Mouse (Mus musculus): ENCODE data around the gene Gcsam. TPM values are rescaled to one million over a fixed set of nuclear protein-coding genes. Genes with fewer than 3 reads are reported as not detected.

Gcsam gene
- polyA plus RNA-seq, 1 experiment = 0.04 TPM

- DNase-seq (ENCODE audit: low read depth) = no peak
- no peak for TF ChIP-seq CTCF (IDR thresholded peaks at IDR 0.05; ENCODE audit: borderline replicate concordance, extremely low read depth, insufficient read depth, insufficient read length)
- no peak for TF ChIP-seq POLR2A (IDR thresholded peaks at IDR 0.05; ENCODE audit: borderline replicate concordance, extremely low read depth, insufficient read depth, insufficient read length, poor library complexity, severe bottlenecking)
Measured at GRCm38 (mm10) chr16:45623230-45623629, 13.1 kb downstream of the Gcsam start.

GRCm38 (mm10) chr16:45624791-45625190, 14.6 kb downstream of the Gcsam start:
- TF ChIP-seq POLR2A (IDR thresholded peaks at IDR 0.05; ENCODE audit: borderline replicate concordance, extremely low read depth, insufficient read depth, insufficient read length, poor library complexity, severe bottlenecking) (no peak), CTCF (IDR thresholded peaks at IDR 0.05; ENCODE audit: borderline replicate concordance, extremely low read depth, insufficient read depth, insufficient read length) (no peak)
- no peak for DNase-seq (ENCODE audit: low read depth)

GRCm38 (mm10) chr16:45625342-45625741, 15.2 kb downstream of the Gcsam start:
- TF ChIP-seq CTCF (IDR thresholded peaks at IDR 0.05; ENCODE audit: borderline replicate concordance, extremely low read depth, insufficient read depth, insufficient read length) (no peak), POLR2A (IDR thresholded peaks at IDR 0.05; ENCODE audit: borderline replicate concordance, extremely low read depth, insufficient read depth, insufficient read length, poor library complexity, severe bottlenecking) (no peak)

DNA sequence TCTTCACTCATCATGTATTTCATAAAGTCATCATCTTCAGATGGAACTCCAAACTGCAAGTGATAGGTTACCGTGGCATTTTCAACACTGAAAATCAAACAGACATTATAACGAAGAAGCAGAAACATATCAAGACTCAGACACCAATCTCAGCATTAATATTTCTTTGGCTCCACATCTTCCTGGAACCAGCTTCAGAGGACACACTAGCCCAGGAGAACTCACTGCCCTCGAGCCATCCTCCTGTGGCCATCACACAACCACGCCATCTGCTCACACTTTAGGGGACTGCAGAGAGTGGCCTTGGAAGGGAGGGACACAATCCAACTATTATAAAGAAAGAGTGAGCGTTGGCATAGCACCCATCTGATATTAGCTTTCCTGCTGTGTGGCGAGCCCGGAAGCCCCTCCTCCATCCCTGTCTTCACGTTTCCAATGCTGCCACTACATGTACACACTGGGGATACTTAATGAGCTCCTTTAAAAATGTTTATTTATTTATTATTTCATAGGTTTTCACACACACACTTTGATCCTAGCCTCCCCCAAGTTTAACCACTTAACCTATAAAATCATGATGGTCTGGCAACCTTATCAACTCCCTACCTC, 19.4 kb downstream of the Gcsam start:
- TF ChIP-seq CTCF (IDR thresholded peaks at IDR 0.05; ENCODE audit: borderline replicate concordance, extremely low read depth, insufficient read depth, insufficient read length) = no peak
- TF ChIP-seq POLR2A (IDR thresholded peaks at IDR 0.05; ENCODE audit: borderline replicate concordance, extremely low read depth, insufficient read depth, insufficient read length, poor library complexity, severe bottlenecking) = no peak
- no peak for DNase-seq (ENCODE audit: low read depth)

More at GRCm38 (mm10) chr16:45625342-45625741, 15.2 kb downstream of the Gcsam start:
- DNase-seq (ENCODE audit: low read depth) = no peak

DNA sequence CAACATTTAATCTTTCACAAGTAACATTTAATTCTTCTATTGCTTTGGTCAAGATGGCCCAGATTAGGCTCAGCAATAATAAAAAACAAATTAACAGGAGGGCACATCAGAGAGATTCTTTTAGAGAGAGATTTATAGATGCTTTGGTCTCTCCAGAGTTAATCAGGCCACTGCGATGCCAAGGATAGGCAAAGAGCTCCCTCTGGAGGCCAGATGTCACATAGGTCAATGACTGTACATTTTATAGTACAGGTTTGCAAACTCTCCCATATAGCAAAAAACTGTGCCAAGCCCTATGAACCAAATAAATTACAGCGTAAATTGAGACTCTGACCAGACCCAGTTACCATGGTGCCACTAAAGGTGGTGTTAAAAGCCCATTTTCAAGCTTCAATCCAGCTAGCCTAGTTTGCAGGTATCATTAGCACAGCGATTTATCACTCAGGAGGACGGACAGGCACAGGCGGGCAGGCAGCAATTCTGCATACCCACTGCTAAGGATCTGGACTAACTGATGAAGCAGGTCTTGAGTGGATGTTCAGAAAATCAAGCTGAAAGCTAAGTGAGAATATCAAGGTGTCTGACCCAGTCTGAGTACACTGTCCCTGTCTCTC, 20.3 kb downstream of the Gcsam start:
- TF ChIP-seq POLR2A (IDR thresholded peaks at IDR 0.05; ENCODE audit: borderline replicate concordance, extremely low read depth, insufficient read depth, insufficient read length, poor library complexity, severe bottlenecking) = no peak
- peak; percentile 80; the same call in 1 of the 2 replicates for TF ChIP-seq CTCF (IDR thresholded peaks at IDR 0.05; ENCODE audit: borderline replicate concordance, extremely low read depth, insufficient read depth, insufficient read length)
- peak; percentile 82 for DNase-seq (ENCODE audit: low read depth)

DNA sequence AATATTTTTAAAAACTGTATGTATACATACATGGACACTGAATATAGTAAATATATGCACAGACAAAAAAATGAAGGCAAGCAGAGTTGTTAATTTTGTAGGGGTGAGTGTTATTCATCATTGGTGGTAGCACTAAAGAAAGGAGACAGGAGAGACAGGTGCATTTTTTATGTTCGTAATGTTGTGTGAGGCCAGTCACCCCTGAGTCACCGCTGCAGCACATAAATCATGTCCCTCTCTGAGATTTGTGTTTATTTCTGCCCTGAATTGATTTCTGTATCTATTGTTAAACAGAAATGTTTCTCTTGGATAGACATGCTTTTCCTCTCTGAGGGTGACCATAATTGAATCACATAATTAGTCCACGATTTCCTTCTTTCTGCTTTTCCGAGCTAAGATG, 22.2 kb downstream of the Gcsam start:
- no peak for DNase-seq (ENCODE audit: low read depth)
- TF ChIP-seq POLR2A (IDR thresholded peaks at IDR 0.05; ENCODE audit: borderline replicate concordance, extremely low read depth, insufficient read depth, insufficient read length, poor library complexity, severe bottlenecking) (no peak), CTCF (IDR thresholded peaks at IDR 0.05; ENCODE audit: borderline replicate concordance, extremely low read depth, insufficient read depth, insufficient read length) (no peak)

DNA sequence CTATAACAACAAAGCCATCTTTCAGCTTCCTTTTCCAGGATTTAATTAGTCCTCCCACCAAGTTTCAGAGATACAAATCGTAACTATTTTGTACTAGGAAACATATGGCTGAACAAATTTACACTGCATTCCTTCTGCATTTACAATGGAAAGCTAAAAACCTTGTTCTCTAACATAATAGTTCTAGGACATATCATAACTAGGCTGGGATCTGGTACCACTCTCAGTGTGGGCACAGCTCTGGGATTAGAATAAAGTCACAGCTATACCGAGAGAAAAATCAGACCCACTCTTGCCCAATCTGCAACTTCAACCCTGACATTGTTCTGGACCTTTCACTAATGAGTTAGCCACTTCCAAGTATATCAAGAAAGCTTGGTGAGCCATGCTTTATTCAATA, 25.6 kb downstream of the Gcsam start:
- no peak for TF ChIP-seq CTCF (IDR thresholded peaks at IDR 0.05; ENCODE audit: borderline replicate concordance, extremely low read depth, insufficient read depth, insufficient read length)
- TF ChIP-seq POLR2A (IDR thresholded peaks at IDR 0.05; ENCODE audit: borderline replicate concordance, extremely low read depth, insufficient read depth, insufficient read length, poor library complexity, severe bottlenecking) = no peak
- DNase-seq (ENCODE audit: low read depth) = no peak

GRCm38 (mm10) chr16:45640070-45640762, 30.0 kb downstream of the Gcsam start:
- no peak for DNase-seq (ENCODE audit: low read depth)
- no peak for TF ChIP-seq POLR2A (IDR thresholded peaks at IDR 0.05; ENCODE audit: borderline replicate concordance, extremely low read depth, insufficient read depth, insufficient read length, poor library complexity, severe bottlenecking)
- TF ChIP-seq CTCF (IDR thresholded peaks at IDR 0.05; ENCODE audit: borderline replicate concordance, extremely low read depth, insufficient read depth, insufficient read length) = no peak

- no peak for DNase-seq (ENCODE audit: low read depth)
- TF ChIP-seq POLR2A (IDR thresholded peaks at IDR 0.05; ENCODE audit: borderline replicate concordance, extremely low read depth, insufficient read depth, insufficient read length, poor library complexity, severe bottlenecking) (no peak), CTCF (IDR thresholded peaks at IDR 0.05; ENCODE audit: borderline replicate concordance, extremely low read depth, insufficient read depth, insufficient read length) (no peak)
Measured at GRCm38 (mm10) chr16:45641301-45641700, 31.1 kb downstream of the Gcsam start.

DNA sequence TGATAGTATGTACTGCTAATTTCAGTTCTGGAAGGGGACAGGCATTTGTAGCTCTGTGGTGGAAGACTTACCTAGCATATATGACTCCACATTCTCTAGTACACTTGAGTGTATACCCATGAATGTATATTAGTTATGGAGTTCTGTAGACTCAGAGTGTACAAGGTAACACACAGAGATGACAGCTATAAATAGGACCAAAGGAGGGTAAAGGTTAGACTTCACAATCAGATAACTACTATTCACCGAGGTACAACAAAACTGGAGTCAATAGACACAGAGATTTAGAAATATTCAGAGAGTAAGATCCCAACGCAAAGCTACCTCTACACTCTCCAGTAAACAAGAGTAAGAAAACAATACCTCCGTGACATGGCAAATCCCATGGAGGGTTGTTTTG, 33.8 kb downstream of the Gcsam start:
- DNase-seq (ENCODE audit: low read depth) = no peak
- TF ChIP-seq POLR2A (IDR thresholded peaks at IDR 0.05; ENCODE audit: borderline replicate concordance, extremely low read depth, insufficient read depth, insufficient read length, poor library complexity, severe bottlenecking) (no peak), CTCF (IDR thresholded peaks at IDR 0.05; ENCODE audit: borderline replicate concordance, extremely low read depth, insufficient read depth, insufficient read length) (no peak)

DNA sequence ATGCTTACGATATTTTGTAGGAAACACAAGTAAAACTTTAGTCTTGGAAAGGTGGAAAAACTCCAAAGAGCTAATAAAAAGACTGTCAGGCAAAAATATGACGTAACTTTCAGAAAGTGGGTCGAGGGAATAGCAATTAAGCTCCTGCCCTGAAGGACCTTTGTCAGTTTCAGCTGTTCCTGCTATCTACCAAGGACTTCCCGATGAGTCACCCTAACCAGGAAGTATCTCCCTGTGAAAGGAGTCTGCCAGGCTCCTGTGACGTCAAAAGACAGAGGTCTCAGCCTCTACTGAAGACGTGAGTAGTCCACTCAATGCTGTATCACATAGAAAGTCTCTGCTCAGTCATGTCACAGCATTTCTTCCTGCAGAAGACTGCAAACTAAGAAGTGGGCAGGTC, 34.2 kb downstream of the Gcsam start:
- no peak for DNase-seq (ENCODE audit: low read depth)
- TF ChIP-seq CTCF (IDR thresholded peaks at IDR 0.05; ENCODE audit: borderline replicate concordance, extremely low read depth, insufficient read depth, insufficient read length) (no peak), POLR2A (IDR thresholded peaks at IDR 0.05; ENCODE audit: borderline replicate concordance, extremely low read depth, insufficient read depth, insufficient read length, poor library complexity, severe bottlenecking) (no peak)
